ENCODE assay signal across 8 mouse cellular contexts in the genomic region with DNA sequence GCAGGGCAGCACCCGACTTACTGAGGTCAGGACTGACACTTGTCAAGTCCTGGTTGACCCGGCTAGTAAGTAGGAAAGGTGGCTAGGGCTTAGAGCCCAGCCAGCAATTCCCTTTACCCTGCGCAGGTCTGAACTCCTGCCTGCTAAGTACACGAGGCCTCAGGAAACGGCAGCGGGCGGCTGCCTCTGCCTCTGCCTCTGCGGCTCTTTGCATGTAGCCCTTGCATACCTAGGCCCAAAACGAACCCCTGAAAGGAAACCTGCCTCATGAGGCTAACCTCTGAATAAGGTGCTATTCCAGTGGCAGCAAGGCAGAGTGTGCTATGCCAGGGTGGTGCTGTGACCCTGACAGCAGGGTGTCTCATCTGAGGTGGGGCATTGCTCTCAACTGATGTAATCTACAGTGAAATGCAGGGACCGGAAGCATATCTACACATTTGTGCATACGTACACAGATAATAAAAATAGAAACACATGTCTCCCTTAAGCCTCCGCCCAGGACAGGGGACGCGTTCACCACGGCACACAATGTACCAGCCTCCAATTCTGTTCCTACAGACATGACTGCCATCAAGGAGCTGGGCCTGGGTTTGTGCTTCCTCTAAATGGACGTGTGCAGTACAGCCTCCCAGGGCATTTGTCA. TPM values are rescaled to one million over a fixed set of nuclear protein-coding genes. Genes with fewer than 3 reads are reported as not detected.
DNase-seq lines count a peak whose midpoint lies in the region; ATAC-seq and TF ChIP-seq lines count a peak whose summit lies in the region.

No protein-coding gene starts in this region.

- no peak for DNase-seq in left cerebral cortex, adult 2 months (ENCODE audit: extremely low spot score in 1 of 2, low spot score in 2 of 2)
- DNase-seq in left cerebral cortex, postnatal 25 days (ENCODE audit: low spot score in 2 of 2) = no peak
- no peak for DNase-seq in forebrain, embryonic 14.5 days (ENCODE audit: low spot score)
- no peak for DNase-seq in gastrocnemius, postnatal 4 days (ENCODE audit: low spot score in 2 of 2)
- no peak for DNase-seq in cerebellum, adult 11 months

- TF ChIP-seq CTCF in left cerebral cortex, adult 2 months (IDR thresholded peaks at IDR 0.05) = no peak

- intact Hi-C loops in left cerebral cortex, adult 2 months (cut with DNase I) = no loop called here
- intact Hi-C loops in left cerebral cortex, postnatal 25 days (cut with DNase I) = no loop called here

- peak overlapping the region; percentile 94 for H3K27ac ChIP-seq in left cerebral cortex, adult 2 months
- peak overlapping the region; percentile 81 for H3K27ac ChIP-seq in forebrain, embryonic 14.5 days (ENCODE audit: low read depth, low read length)
- H3K27ac ChIP-seq in liver, embryonic 12.5 days = peak overlapping the region; percentile 55
- peak overlapping the region; percentile 85 for H3K27ac ChIP-seq in neural tube, embryonic 15.5 days (replicated peaks)

- H3K4me2 ChIP-seq in forebrain, embryonic 14.5 days (ENCODE audit: low read length) = peak overlapping the region; percentile 18; the same call in 1 of the 2 replicates
- peak overlapping the region; percentile 15; the same call in 1 of the 2 replicates for H3K4me2 ChIP-seq in liver, embryonic 12.5 days
- peak overlapping the region; percentile 40 for H3K4me2 ChIP-seq in neural tube, embryonic 15.5 days

- ATAC-seq in forebrain, embryonic 14.5 days = no peak
- ATAC-seq in liver, embryonic 12.5 days = peak; percentile 33; the same call in 1 of the 2 replicates
- no peak for ATAC-seq in neural tube, embryonic 15.5 days (ENCODE audit: low FRiP score)
- ATAC-seq in erythroid progenitor cell, adult 5-6 weeks (replicated peaks; ENCODE audit: low FRiP score, poor library complexity, severe bottlenecking) = no peak

- peaks cover 28% of the 10 kb centered on the region for H3K36me3 ChIP-seq in forebrain, embryonic 14.5 days (ENCODE audit: control insufficient read depth, insufficient read depth, low read length)
- H3K36me3 ChIP-seq in liver, embryonic 12.5 days = peaks cover 37% of the 10 kb centered on the region
- H3K36me3 ChIP-seq in neural tube, embryonic 15.5 days = peaks cover 27% of the 10 kb centered on the region

- peak overlapping the region; percentile 32; the same call in 1 of the 2 replicates for H3K9ac ChIP-seq in forebrain, embryonic 14.5 days (ENCODE audit: low read length)
- H3K9ac ChIP-seq in liver, embryonic 12.5 days = no peak overlapping the region
- H3K9ac ChIP-seq in neural tube, embryonic 15.5 days (replicated peaks) = peak overlapping the region; percentile 40; the same call in 1 of the 2 replicates

- no peaks in the 10 kb centered on the region for H3K27me3 ChIP-seq in forebrain, embryonic 14.5 days (replicated peaks; ENCODE audit: control insufficient read depth, insufficient read depth, low read length)
- H3K27me3 ChIP-seq in liver, embryonic 12.5 days (replicated peaks) = no peaks in the 10 kb centered on the region
- 0 out of 2 replicates have a peak, but pooled peaks cover 4% of the 10 kb centered on the region for H3K27me3 ChIP-seq in neural tube, embryonic 15.5 days (replicated peaks)

- 54% methylated on average over 16 of the region's 16 CpGs for WGBS in forebrain, embryonic 14.5 days
- WGBS in liver, embryonic 12.5 days (ENCODE audit: insufficient replicate concordance) = 29% methylated on average over 16 of the region's 16 CpGs
- 44% methylated on average over 16 of the region's 16 CpGs for WGBS in neural tube, embryonic 15.5 days

- no peaks in the 10 kb centered on the region for H3K9me3 ChIP-seq in forebrain, embryonic 14.5 days (replicated peaks; ENCODE audit: control insufficient read depth, low read length)
- H3K9me3 ChIP-seq in liver, embryonic 12.5 days (replicated peaks) = no peaks in the 10 kb centered on the region
- no peaks in the 10 kb centered on the region for H3K9me3 ChIP-seq in neural tube, embryonic 15.5 days (replicated peaks)

- no peak overlapping the region for H3K4me3 ChIP-seq in left cerebral cortex, adult 2 months
- no peak overlapping the region for H3K4me3 ChIP-seq in forebrain, embryonic 14.5 days (ENCODE audit: low read depth, low read length)
- H3K4me3 ChIP-seq in liver, embryonic 12.5 days = no peak overlapping the region
- no peak overlapping the region for H3K4me3 ChIP-seq in neural tube, embryonic 15.5 days (replicated peaks)

- H3K4me1 ChIP-seq in forebrain, embryonic 14.5 days (ENCODE audit: control insufficient read depth, insufficient read depth, low read length) = peaks cover 29% of the 10 kb centered on the region
- peaks cover 75% of the 10 kb centered on the region for H3K4me1 ChIP-seq in liver, embryonic 12.5 days
- H3K4me1 ChIP-seq in neural tube, embryonic 15.5 days = peaks cover 68% of the 10 kb centered on the region

RNA-seq across cellular contexts. Expression of a gene that starts 8.5 kb away (rescaled TPM):
- 100 to 1,000 TPM; 164 to 173 TPM for total RNA-seq in left cerebral cortex, adult 2 months (2021)
- total RNA-seq in left cerebral cortex, postnatal 25 days (2021) = 100 to 1,000 TPM; 171 to 173 TPM
- 95.5 and 101 TPM in 2 replicates for polyA plus RNA-seq in forebrain, embryonic 14.5 days (2014; fragmentation: Nextera tagmentation; extraction: Ambion mirVana)
- polyA plus RNA-seq in liver, embryonic 12.5 days (2016; fragmentation: Nextera tagmentation; extraction: Ambion mirVana) = 20.5 and 21.7 TPM in 2 replicates
- 85.1 and 89.1 TPM in 2 replicates for polyA plus RNA-seq in neural tube, embryonic 15.5 days (2015; fragmentation: Nextera tagmentation; extraction: Ambion mirVana)
- total RNA-seq in gastrocnemius, postnatal 4 days (2021) = 10 to 100 TPM; 27.1 to 36.9 TPM
- total RNA-seq in erythroid progenitor cell, adult 5-6 weeks (2015; ENCODE audit: low replicate concordance) = 16.3 and 25.9 TPM in 2 replicates
- total RNA-seq in erythroid progenitor cell, adult 5-6 weeks (2017; ENCODE audit: low replicate concordance) = 8.6 and 13.1 TPM in 2 replicates

RNA-seq across cellular contexts. Expression of a gene that starts 30.1 kb away (rescaled TPM):
- 10 to 100 TPM; 59.1 to 63.4 TPM for total RNA-seq in left cerebral cortex, adult 2 months (2021)
- total RNA-seq in left cerebral cortex, postnatal 25 days (2021) = 10 to 100 TPM; 55.3 to 56.6 TPM
- polyA plus RNA-seq in forebrain, embryonic 14.5 days (2014; fragmentation: Nextera tagmentation; extraction: Ambion mirVana) = 54.7 and 56.4 TPM in 2 replicates
- polyA plus RNA-seq in liver, embryonic 12.5 days (2016; fragmentation: Nextera tagmentation; extraction: Ambion mirVana) = 41.6 and 46.2 TPM in 2 replicates
- polyA plus RNA-seq in neural tube, embryonic 15.5 days (2015; fragmentation: Nextera tagmentation; extraction: Ambion mirVana) = 65.6 and 68.3 TPM in 2 replicates
- total RNA-seq in gastrocnemius, postnatal 4 days (2021) = 10 to 100 TPM; 20.8 to 23.4 TPM
- total RNA-seq in erythroid progenitor cell, adult 5-6 weeks (2015; ENCODE audit: low replicate concordance) = 11.9 and 18.0 TPM in 2 replicates
- total RNA-seq in erythroid progenitor cell, adult 5-6 weeks (2017; ENCODE audit: low replicate concordance) = 5.2 and 10.5 TPM in 2 replicates

RNA-seq across cellular contexts. Expression of a gene that starts 50.8 kb away (rescaled TPM):
- total RNA-seq in left cerebral cortex, adult 2 months (2021) = not detected
- under 1 TPM in 1 of 2 experiments, not detected in 1; 0.50 TPM for total RNA-seq in left cerebral cortex, postnatal 25 days (2021)
- polyA plus RNA-seq in forebrain, embryonic 14.5 days (2014; fragmentation: Nextera tagmentation; extraction: Ambion mirVana) = 8.1 and 9.1 TPM in 2 replicates
- 0.14 TPM in 1 of 2 replicates, not detected in the other for polyA plus RNA-seq in liver, embryonic 12.5 days (2016; fragmentation: Nextera tagmentation; extraction: Ambion mirVana)
- 3.8 and 4.7 TPM in 2 replicates for polyA plus RNA-seq in neural tube, embryonic 15.5 days (2015; fragmentation: Nextera tagmentation; extraction: Ambion mirVana)
- under 1 TPM in 1 of 2 experiments, not detected in 1; 0.29 TPM for total RNA-seq in gastrocnemius, postnatal 4 days (2021)
- total RNA-seq in erythroid progenitor cell, adult 5-6 weeks (2015; ENCODE audit: low replicate concordance) = not detected in 2 replicates
- not detected in 2 replicates for total RNA-seq in erythroid progenitor cell, adult 5-6 weeks (2017; ENCODE audit: low replicate concordance)

Comparison
In these comparisons a context has a peak if more than half of its experiments do, and no peak if none do; other contexts are left out.
1. RNA of a gene that starts 8.5 kb away (total RNA-seq): 164 to 173 TPM in left cerebral cortex, adult 2 months and 171 to 173 TPM in left cerebral cortex, postnatal 25 days; 27.1 to 36.9 TPM in gastrocnemius, postnatal 4 days and 8.6 to 25.9 TPM in erythroid progenitor cell, adult 5-6 weeks; every median in the first group is over 4 times any median in the second.
2. Peak in every context shown above with its lines, with median percentiles within 50 percentile points of each other: H3K27ac ChIP-seq and H3K4me2 ChIP-seq.